Comparison of ENCODE assay signal across 14 mouse cellular contexts in genomic region chr9:43755464-43755863, GRCm38 (mm10). TPM values are rescaled to one million over a fixed set of nuclear protein-coding genes. Genes with fewer than 3 reads are reported as not detected.
DNase-seq lines count a peak whose midpoint lies in the region; ATAC-seq lines count a peak whose summit lies in the region.
"Had no signal": no experiment of that assay in that cellular context is flagged by ENCODE, and none has a peak within 500 bp of the region (broad histone marks: within the 10 kb centered on the region; RNA-seq: fewer than 3 reads in every experiment).

No protein-coding gene starts in this region.

- H3K4me2 ChIP-seq in heart, embryonic 13.5 days = peak overlapping the region; percentile 28
- no peak overlapping the region for H3K4me2 ChIP-seq in heart, embryonic 12.5 days

- no peak overlapping the region for H3K4me3 ChIP-seq in heart, embryonic 13.5 days
- no peak overlapping the region for H3K4me3 ChIP-seq in heart, embryonic 12.5 days
- H3K4me3 ChIP-seq: heart, embryonic 15.5 days had no signal

- H3K27me3 ChIP-seq in heart, embryonic 13.5 days (replicated peaks) = 0 out of 2 replicates have a peak, but pooled peaks cover 9% of the 10 kb centered on the region
- 0 out of 2 replicates have a peak, but pooled peaks cover 5% of the 10 kb centered on the region for H3K27me3 ChIP-seq in heart, embryonic 12.5 days (replicated peaks)

- H3K4me1 ChIP-seq in heart, embryonic 13.5 days = peaks cover 48% of the 10 kb centered on the region
- H3K4me1 ChIP-seq in heart, embryonic 12.5 days (replicated peaks) = peaks cover 51% of the 10 kb centered on the region

- ATAC-seq in heart, embryonic 13.5 days (ENCODE audit: extremely low read depth, insufficient number of reproducible peaks, low FRiP score, low TSS enrichment) = no peak
- no peak for ATAC-seq in heart, embryonic 12.5 days (ENCODE audit: insufficient number of reproducible peaks, low FRiP score)
- ATAC-seq in granulocyte monocyte progenitor cell, adult 5-6 weeks (replicated peaks; ENCODE audit: poor library complexity, severe bottlenecking) = peak; percentile 27; the same call in 1 of the 2 replicates
- peak; percentile 39; the same call in 1 of the 2 replicates for ATAC-seq in megakaryocyte progenitor cell, adult 5-6 weeks (replicated peaks; ENCODE audit: poor library complexity)
- ATAC-seq in frontal cortex, adult (ENCODE audit: low TSS enrichment) = no peak
- ATAC-seq: forebrain, embryonic 14.5 days had no signal

- 0 out of 2 replicates have a peak overlapping the region, but pooled peaks have one; percentile 12 for H3K27ac ChIP-seq in heart, embryonic 13.5 days (replicated peaks)
- H3K27ac ChIP-seq in heart, embryonic 12.5 days (ENCODE audit: poor library complexity, severe bottlenecking) = no peak overlapping the region
- H3K27ac ChIP-seq: heart, embryonic 15.5 days had no signal

- WGBS in heart, embryonic 13.5 days = 42% methylated on average over 4 of the region's 4 CpGs
- WGBS in heart, embryonic 12.5 days = 44% methylated on average over 4 of the region's 4 CpGs

- H3K36me3 ChIP-seq in heart, embryonic 13.5 days = no peaks in the 10 kb centered on the region
- H3K36me3 ChIP-seq in heart, embryonic 12.5 days = no peaks in the 10 kb centered on the region
- H3K36me3 ChIP-seq: heart, embryonic 15.5 days had no signal

- no peaks in the 10 kb centered on the region for H3K9me3 ChIP-seq in heart, embryonic 13.5 days
- no peaks in the 10 kb centered on the region for H3K9me3 ChIP-seq in heart, embryonic 12.5 days (replicated peaks)
- H3K9me3 ChIP-seq: heart, embryonic 15.5 days had no signal

- DNase-seq in 3T3-L1 (ENCODE audit: low read depth, low spot score) = peak; percentile 20
- no peak for DNase-seq in ovary, postnatal 36 days (ENCODE audit: low spot score)
- DNase-seq in thymus, postnatal 36 days = no peak
- DNase-seq: cerebellum, adult 9-11 months; gastrocnemius, postnatal 14 days; lung, postnatal 36 days; spleen, adult 18-20 months had no signal

- H3K9ac ChIP-seq in heart, embryonic 13.5 days = peak overlapping the region; percentile 47; the same call in 1 of the 2 replicates
- no peak overlapping the region for H3K9ac ChIP-seq in heart, embryonic 12.5 days
- H3K9ac ChIP-seq: heart, embryonic 15.5 days had no signal

RNA-seq across cellular contexts. Expression of gene Nectin1, which starts 11.7 kb away (rescaled TPM):
- polyA plus RNA-seq in heart, embryonic 13.5 days (2015; fragmentation: Nextera tagmentation; extraction: Ambion mirVana) = 1.5 TPM in 2 replicates
- 1.9 and 2.1 TPM in 2 replicates for polyA plus RNA-seq in heart, embryonic 12.5 days (2016; fragmentation: Nextera tagmentation; extraction: Ambion mirVana)
- 0.52 and 4.6 TPM in 2 replicates for total RNA-seq in granulocyte monocyte progenitor cell, adult 5-6 weeks (2014; fragmentation: Nextera tagmentation)
- total RNA-seq in granulocyte monocyte progenitor cell, adult 5-6 weeks (2017) = 0.31 and 0.52 TPM in 2 replicates
- 1.7 and 2.0 TPM in 2 replicates for total RNA-seq in megakaryocyte progenitor cell, adult 5-6 weeks (2015)
- 0.08 and 0.54 TPM in 2 replicates for total RNA-seq in megakaryocyte progenitor cell, adult 5-6 weeks (2017)

Comparison
In these comparisons a context has a peak if more than half of its experiments do, and no peak if none do; other contexts are left out.
1. ATAC-seq: peak in granulocyte monocyte progenitor cell, adult 5-6 weeks (single experiment) and megakaryocyte progenitor cell, adult 5-6 weeks (single experiment); none in heart, embryonic 13.5 days (single experiment), heart, embryonic 12.5 days (single experiment) and frontal cortex, adult (single experiment).